Mouse (Mus musculus) CH12.LX (cell line): Measurements from ENCODE around the gene Sec14l1.

Experiments
- CHD1 ChIP-seq: IDR thresholded peaks from 2 replicates; pipeline ENCODE4 v1.6.1; 2012; ENCODE audit warnings: low read depth, low read length, improper control_type of control experiment, inconsistent platforms
- CHD2 ChIP-seq: IDR thresholded peaks from 2 replicates; pipeline ENCODE4 v1.6.1; 2011; ENCODE audit warnings: low read length, improper control_type of control experiment
- CTCF ChIP-seq, 2 experiments: IDR thresholded peaks in 1 of 2; conservative IDR thresholded peaks in 1 of 2; 2 replicates each; pipeline ENCODE4 v1.5.1; 2011 to 2012; ENCODE audit warnings: low read depth in 2 of 2, low read length in 2 of 2, improper control_type of control experiment in 1 of 2, inconsistent platforms in 1 of 2, mild to moderate bottlenecking in 1 of 2, moderate library complexity in 1 of 2
- EP300 ChIP-seq: IDR thresholded peaks from 2 replicates; pipeline ENCODE4 v1.6.1; 2011; ENCODE audit warnings: low read length, improper control_type of control experiment
- NELFE ChIP-seq: IDR thresholded peaks from 2 replicates; pipeline ENCODE4 v1.6.1; 2011; ENCODE audit warnings: low read depth, low read length, improper control_type of control experiment
- NRF1 ChIP-seq: IDR thresholded peaks from 2 replicates; pipeline ENCODE4 v1.6.1; 2014; ENCODE audit warnings: low read depth, mild to moderate bottlenecking, inconsistent platforms, low read length, improper control_type of control experiment, moderate library complexity
- POLR2A ChIP-seq: IDR thresholded peaks from 2 replicates; pipeline ENCODE4 v1.6.1; 2011; ENCODE audit warnings: low read depth, mild to moderate bottlenecking, improper control_type of control experiment, low read length
- UBTF ChIP-seq: IDR thresholded peaks from 2 replicates; pipeline ENCODE4 v1.6.1; 2012; ENCODE audit warnings: low read depth, mild to moderate bottlenecking, inconsistent platforms, low read length, improper control_type of control experiment, moderate library complexity
- USF1 ChIP-seq: IDR thresholded peaks from 2 replicates; pipeline ENCODE4 v1.6.1; 2014; ENCODE audit warnings: low read depth, mild to moderate bottlenecking, inconsistent platforms, low read length, improper control_type of control experiment
- USF2 ChIP-seq: conservative IDR thresholded peaks from 2 replicates; pipeline ENCODE4 v1.6.1; 2011; ENCODE audit warnings: low read depth, low read length, improper control_type of control experiment

DNA sequence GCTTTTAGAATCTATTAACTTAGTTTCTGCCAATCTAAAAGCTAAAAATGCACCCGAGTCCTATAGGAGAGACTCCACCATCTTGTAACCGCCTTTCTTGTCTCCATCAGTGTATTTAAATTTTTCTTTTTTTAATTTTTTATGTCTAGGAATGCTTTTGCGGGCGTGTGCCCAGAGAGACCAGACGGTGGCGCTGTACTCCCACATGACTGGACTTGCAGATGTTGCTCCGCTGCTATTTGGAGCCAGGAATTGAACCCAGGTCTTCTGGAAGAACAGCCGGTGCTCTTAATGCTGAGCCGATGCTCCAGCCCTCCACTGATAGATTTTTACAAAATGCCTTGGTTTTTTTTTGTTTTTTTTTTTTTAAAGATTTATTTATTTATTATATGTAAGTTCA lies 41.5 kb upstream of the Sec14l1 start:
- TF ChIP-seq NELFE (no peak), CTCF (conservative IDR thresholded peaks at IDR 0.05 in 1 of 2, IDR thresholded peaks at IDR 0.05 in 1 of 2; ENCODE audit: low read depth in 2 of 2, low read length in 2 of 2) (peak in 1 of 2 experiments; percentile 38; a peak in 2 of 4 replicates), USF2 (no peak), POLR2A (no peak), UBTF (no peak), CHD1 (no peak), USF1 (no peak), EP300 (no peak), CHD2 (no peak), NRF1 (no peak)
